ENCODE assay signal across 10 mouse cellular contexts in genomic region chr1:37231295-37231701, GRCm38 (mm10). TPM values are rescaled to one million over a fixed set of nuclear protein-coding genes. Genes with fewer than 3 reads are reported as not detected.
DNase-seq lines count a peak whose midpoint lies in the region; ATAC-seq lines count a peak whose summit lies in the region.
"Had no signal": no experiment of that assay in that cellular context is flagged by ENCODE, and none has a peak within 500 bp of the region (broad histone marks: within the 10 kb centered on the region; RNA-seq: fewer than 3 reads in every experiment).

No protein-coding gene starts in this region.

- H3K27ac ChIP-seq in hindbrain, embryonic 11.5 days (ENCODE audit: low read depth, low read length), result no peak overlapping the region
- H3K27ac ChIP-seq: liver, embryonic 14.5 days had no signal

- H3K9me3 ChIP-seq in hindbrain, embryonic 11.5 days (ENCODE audit: control insufficient read depth, low read length), result no peaks in the 10 kb centered on the region

- no peaks in the 10 kb centered on the region for H3K27me3 ChIP-seq in hindbrain, embryonic 11.5 days (ENCODE audit: control insufficient read depth, insufficient read depth, low read length)

- WGBS in hindbrain, embryonic 11.5 days, result 65% methylated on average over 6 of the region's 6 CpGs

- DNase-seq in kidney, adult 9 months, result peak; percentile 17
- DNase-seq in kidney, adult 8-10 months, result no peak
- DNase-seq in embryo, embryonic 11.5 days (ENCODE audit: low read depth, low spot score), result peak; percentile 24
- peak; percentile 38 to 57 for DNase-seq in heart, postnatal 10 days
- DNase-seq in lung, postnatal 25 days (ENCODE audit: low spot score), result peak; percentile 37
- no peak for DNase-seq in cerebellum, adult 9-10 months
- DNase-seq in hindbrain, embryonic 11.5 days (ENCODE audit: low spot score), result no peak

- no peak overlapping the region for H3K9ac ChIP-seq in hindbrain, embryonic 11.5 days (ENCODE audit: low read depth, low read length)
- H3K9ac ChIP-seq: liver, embryonic 14.5 days had no signal

- H3K4me2 ChIP-seq in hindbrain, embryonic 11.5 days (replicated peaks; ENCODE audit: low read depth, low read length), result no peak overlapping the region

- no peaks in the 10 kb centered on the region for H3K36me3 ChIP-seq in hindbrain, embryonic 11.5 days (ENCODE audit: control insufficient read depth, insufficient read depth, low read length)

- intact Hi-C loops in heart, postnatal 10 days (cut with DNase I), result no loop called here

- H3K4me1 ChIP-seq in hindbrain, embryonic 11.5 days (replicated peaks; ENCODE audit: control insufficient read depth, insufficient read depth, low read length), result no peaks in the 10 kb centered on the region

- H3K4me3 ChIP-seq in hindbrain, embryonic 11.5 days (ENCODE audit: low read depth, low read length), result no peak overlapping the region

- ATAC-seq in erythroid progenitor cell, adult 5-6 weeks (replicated peaks; ENCODE audit: low FRiP score, poor library complexity, severe bottlenecking), result no peak
- ATAC-seq in hindbrain, embryonic 11.5 days (ENCODE audit: low FRiP score), result no peak

RNA-seq across cellular contexts. Expression of gene Cnga3, which starts 17.1 kb away (rescaled TPM):
- under 1 TPM in 1 of 2 experiments, not detected in 1; 0.22 TPM for total RNA-seq in heart, postnatal 10 days (2021)
- total RNA-seq in erythroid progenitor cell, adult 5-6 weeks (2015; ENCODE audit: low replicate concordance), result not detected in 2 replicates
- total RNA-seq in erythroid progenitor cell, adult 5-6 weeks (2017; ENCODE audit: low replicate concordance), result not detected in 2 replicates
- not detected in 2 replicates for polyA plus RNA-seq in hindbrain, embryonic 11.5 days (2014; fragmentation: Nextera tagmentation; extraction: Ambion mirVana)
- polyA plus RNA-seq: cortical plate, adult 2 months; liver, embryonic 14.5 days had no signal

Comparison
In these comparisons a context has a peak if more than half of its experiments do, and no peak if none do; other contexts are left out.
1. DNase-seq: peak in kidney, adult 9 months (single experiment), embryo, embryonic 11.5 days (single experiment), heart, postnatal 10 days (2 of 2) and lung, postnatal 25 days (single experiment); none in kidney, adult 8-10 months (0 of 2), cerebellum, adult 9-10 months (single experiment) and hindbrain, embryonic 11.5 days (single experiment).